Mouse (Mus musculus): Measurements from ENCODE around the gene Spindoc.

DNA sequence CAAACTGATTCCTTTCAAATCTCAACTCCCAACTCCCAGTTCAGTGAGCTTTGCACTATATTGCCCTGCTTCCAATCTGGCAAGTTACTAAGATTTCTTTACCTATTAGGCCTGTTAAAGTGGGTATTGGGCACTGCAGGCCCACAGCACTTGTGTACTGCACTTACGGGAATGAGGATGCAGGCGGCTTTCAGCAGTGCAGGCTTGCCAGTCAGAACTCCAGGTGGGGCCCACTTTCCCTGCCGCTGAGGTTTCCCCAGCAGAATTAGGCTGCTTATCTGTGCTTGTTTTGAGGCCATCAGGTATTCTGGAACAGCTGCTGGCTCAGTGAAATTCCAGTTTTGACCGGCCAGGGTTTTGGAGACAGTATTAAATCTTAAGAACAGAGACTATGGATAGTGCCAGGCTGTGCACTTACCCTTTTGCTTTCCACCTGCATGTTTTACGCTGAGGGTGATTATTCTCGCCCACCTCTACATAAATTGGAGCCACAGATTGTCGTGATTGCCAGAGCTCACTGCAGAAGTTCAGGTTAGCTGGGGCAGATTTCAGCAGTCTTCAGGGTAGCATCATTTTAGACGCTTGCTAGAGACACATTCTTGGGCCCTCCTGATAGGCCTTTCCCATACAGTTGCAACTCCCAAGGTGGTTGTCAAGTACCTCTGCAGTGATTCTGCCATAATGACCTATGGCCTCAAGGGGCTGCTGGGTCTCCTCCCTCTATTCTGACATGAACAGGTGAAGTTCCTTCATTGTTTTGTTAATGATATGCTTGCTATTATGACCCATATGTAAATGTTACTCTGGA, 42.0 kb upstream of the Spindoc start:
- TF ChIP-seq ZC3H11A (IDR thresholded peaks at IDR 0.05; ENCODE audit: low read depth, low read length) (no peak), NRF1 (IDR thresholded peaks at IDR 0.05; ENCODE audit: low read depth, low read length) (no peak), ELF1 (IDR thresholded peaks at IDR 0.05; ENCODE audit: low read depth, low read length) (no peak), CTCF (conservative IDR thresholded peaks at IDR 0.05 in 1 of 2, IDR thresholded peaks at IDR 0.05 in 1 of 2; ENCODE audit: low read depth in 2 of 2, low read length in 2 of 2) (no peak), ZKSCAN1 (IDR thresholded peaks at IDR 0.05; ENCODE audit: borderline replicate concordance, low read depth, low read length) (no peak), ZMIZ1 (IDR thresholded peaks at IDR 0.05; ENCODE audit: low read depth, low read length) (no peak), ZNF384 (IDR thresholded peaks at IDR 0.05; ENCODE audit: low read depth, low read length) (no peak), POLR2A (IDR thresholded peaks at IDR 0.05; ENCODE audit: low read depth, low read length) (no peak), SMC3 (IDR thresholded peaks at IDR 0.05; ENCODE audit: low read depth, low read length) (no peak), EP300 (IDR thresholded peaks at IDR 0.05; ENCODE audit: low read length) (no peak), PAX5 (IDR thresholded peaks at IDR 0.05; ENCODE audit: low read length) (no peak), TCF12 (IDR thresholded peaks at IDR 0.05; ENCODE audit: low read depth, low read length) (no peak), MAFK (IDR thresholded peaks at IDR 0.05; ENCODE audit: insufficient replicate concordance, low read length) (no peak)

Measured in CH12.LX (cell line).